Mouse (Mus musculus) ES-E14 (cell line): ENCODE results near the gene Rpl39.

Source experiments
- CHD2 ChIP-seq: IDR thresholded peaks from 2 replicates; pipeline ENCODE4 v1.6.1; 2014; ENCODE audit warnings: mild to moderate bottlenecking, low read depth, low read length, inconsistent platforms
- HCFC1 ChIP-seq: IDR thresholded peaks from 2 replicates; pipeline ENCODE4 v1.6.1; 2012; ENCODE audit warnings: low read length, inconsistent platforms, borderline replicate concordance; ENCODE audit not compliant: insufficient read depth

DNA sequence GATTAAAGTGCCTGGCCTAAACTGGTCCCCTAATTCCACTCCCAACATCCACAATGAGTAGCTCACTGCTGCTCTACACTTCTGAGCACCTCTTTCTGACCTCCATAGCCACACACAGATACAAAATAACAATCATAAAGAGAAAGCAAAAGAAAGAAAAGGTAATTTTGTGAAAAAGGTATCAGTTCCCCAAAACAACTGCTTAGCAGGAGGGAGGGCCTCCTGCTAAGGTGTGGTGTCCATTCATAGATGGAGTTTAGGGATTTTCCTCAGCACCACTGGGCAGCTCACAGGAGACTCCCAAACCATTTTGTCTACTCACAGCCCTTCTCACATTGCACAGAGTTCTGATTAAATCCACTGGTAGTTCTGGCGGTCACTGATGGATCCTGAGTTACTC, 3.6 kb upstream of the Rpl39 start:
- no peak for TF ChIP-seq CHD2
- no peak for TF ChIP-seq HCFC1
